Mouse (Mus musculus) kidney, postnatal 0 days (tissue): Measurements from ENCODE around the gene Hspb6. TPM values are rescaled to one million over a fixed set of nuclear protein-coding genes. Genes with fewer than 3 reads are reported as not detected.

ENCODE experiments used
- ATAC-seq: fragments of 200-750 bp; cut with Nextera tagmentation; replicated peaks from 2 replicates; pipeline ENCODE4 v1.8.0; 2017; ENCODE audit warnings: low read depth, moderate number of reproducible peaks, moderate TSS enrichment, moderate library complexity; ENCODE audit not compliant: low FRiP score
- DNase-seq: peaks from one replicate; pipeline ENCODE4 v3.0.0-alpha.2; 2016; ENCODE audit warnings: low spot score
- H3K27ac ChIP-seq: fragments of 300-500 bp; sonication (generic); 2 replicates; pipeline ENCODE4 v1.5.1; 2014; ENCODE audit warnings: mild to moderate bottlenecking
- H3K27me3 ChIP-seq: fragments of 300-500 bp; sonication (generic); 2 replicates; pipeline ENCODE4 v1.6.1; 2014; ENCODE audit warnings: low read length, mixed read lengths; ENCODE audit not compliant: insufficient read depth
- H3K36me3 ChIP-seq: fragments of 300-500 bp; sonication (generic); 2 replicates; pipeline ENCODE4 v1.6.1; 2014; ENCODE audit warnings: low read length, mixed read lengths; ENCODE audit not compliant: insufficient read depth
- H3K4me1 ChIP-seq: fragments of 300-500 bp; sonication (generic); replicated peaks from 2 replicates; pipeline ENCODE4 v1.6.1; 2014; ENCODE audit warnings: antibody characterized with exemption, low read length, mixed read lengths; ENCODE audit not compliant: insufficient read depth
- H3K4me2 ChIP-seq: fragments of 300-500 bp; sonication (generic); 2 replicates; pipeline ENCODE4 v1.6.1; 2014; ENCODE audit warnings: mild to moderate bottlenecking, low read length, moderate library complexity, mixed read lengths
- H3K4me3 ChIP-seq: fragments of 300-500 bp; sonication (generic); replicated peaks from 2 replicates; pipeline ENCODE4 v1.5.1; 2014; ENCODE audit warnings: low read depth, low read length
- H3K9ac ChIP-seq: fragments of 300-500 bp; sonication (generic); 2 replicates; pipeline ENCODE4 v1.6.1; 2014; ENCODE audit warnings: low read depth, low read length
- H3K9me3 ChIP-seq: fragments of 300-500 bp; sonication (generic); replicated peaks from 2 replicates; pipeline ENCODE4 v1.6.1; 2016; ENCODE audit warnings: low read length, inconsistent platforms, mixed read lengths
- CTCF ChIP-seq: IDR thresholded peaks from 2 replicates; pipeline ENCODE4 v1.5.1; 2016; ENCODE audit warnings: antibody characterized with exemption, low read depth, mild to moderate bottlenecking, moderate library complexity
- WGBS: fragments of 180-500 bp; shearing (Covaris S2); extraction: QIAGEN DNeasy Blood & Tissue Kit; methylation state at CpG from one replicate; pipeline ENCODE4 v1.1.7; 2014; 5-methylcytosine and 5-hydroxymethylcytosine counted together
- polyA plus RNA-seq: library from polyadenylated mRNA; unstranded; fragments of >200 nt; fragmentation: Nextera tagmentation; extraction: Ambion mirVana; gene quantifications from 2 replicates; pipeline ENCODE4 v1.2.1, GENCODE M21; 2015

The Hspb6 gene
- polyA plus RNA-seq = 15.8 and 17.7 TPM in 2 replicates

DNA sequence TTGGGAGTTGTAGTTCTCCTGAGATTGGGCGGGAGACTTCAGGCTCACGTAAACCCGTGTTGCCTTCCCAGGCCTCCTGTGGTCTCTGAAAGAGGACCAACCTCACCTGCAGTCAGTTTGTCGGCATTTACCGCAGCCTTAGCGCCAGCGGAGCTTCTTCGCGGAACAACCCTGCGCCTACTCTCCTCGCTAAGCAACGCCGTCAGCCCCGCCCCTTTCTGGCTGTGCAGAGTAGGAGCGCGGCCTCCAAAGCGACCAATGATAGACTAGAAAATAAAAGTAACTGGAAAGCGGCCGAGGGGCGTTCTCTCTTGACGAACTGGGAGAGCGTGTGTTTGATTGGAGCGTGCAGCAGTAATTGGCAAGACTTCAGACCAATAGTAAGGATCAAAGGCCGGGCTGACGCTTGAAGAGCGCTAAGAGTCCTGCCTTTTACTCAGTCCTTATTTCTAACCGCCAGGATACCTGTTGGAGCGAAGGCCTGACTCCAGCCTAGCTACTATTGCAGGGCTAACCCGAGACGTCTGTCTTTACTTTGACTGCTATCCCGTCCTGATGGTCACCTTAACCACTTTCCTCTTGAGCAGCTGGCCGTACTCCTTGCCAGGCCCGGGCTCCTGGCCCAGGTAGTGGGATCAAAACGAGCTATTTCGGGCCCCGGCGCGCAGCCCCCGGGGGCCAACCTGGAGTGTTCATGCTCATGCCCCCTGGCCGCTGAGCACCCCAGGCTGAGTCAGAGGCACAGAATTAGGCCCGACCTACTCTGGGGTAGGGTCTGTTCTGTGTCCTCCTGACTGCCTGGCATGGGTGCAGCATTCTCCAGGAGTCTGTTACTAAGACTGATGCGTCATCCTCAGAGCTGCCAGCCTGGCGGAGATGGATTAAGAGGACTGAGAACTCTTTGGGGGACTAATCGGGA, at the start of gene Hspb6, which contains the start of gene Proser3:
Gene Hspb6, plus strand, starts transcription at position 77 of the 919 bp plus-strand sequence.
Gene Proser3, minus strand, starts transcription at position 198 of the 919 bp plus-strand sequence.
- no peak for TF ChIP-seq CTCF
- Histone ChIP-seq H3K9me3 (no peaks in the 10 kb centered on the region), H3K4me3 (peak within 1 kb of the TSS; percentile 75), H3K4me1 (peaks cover 8% of the 10 kb centered on the region), H3K27ac (peak within 1 kb of the TSS; percentile 96), H3K36me3 (peaks cover 21% of the 10 kb centered on the region; the same call in 1 of the 2 replicates), H3K27me3 (no peaks in the 10 kb centered on the region), H3K9ac (peak within 1 kb of the TSS; percentile 72), H3K4me2 (peak within 1 kb of the TSS; percentile 97)
- DNase-seq = peak; percentile 100
- under 1% methylated on average over 44 of the region's 44 CpGs for WGBS
- peak; percentile 93 for ATAC-seq

DNA sequence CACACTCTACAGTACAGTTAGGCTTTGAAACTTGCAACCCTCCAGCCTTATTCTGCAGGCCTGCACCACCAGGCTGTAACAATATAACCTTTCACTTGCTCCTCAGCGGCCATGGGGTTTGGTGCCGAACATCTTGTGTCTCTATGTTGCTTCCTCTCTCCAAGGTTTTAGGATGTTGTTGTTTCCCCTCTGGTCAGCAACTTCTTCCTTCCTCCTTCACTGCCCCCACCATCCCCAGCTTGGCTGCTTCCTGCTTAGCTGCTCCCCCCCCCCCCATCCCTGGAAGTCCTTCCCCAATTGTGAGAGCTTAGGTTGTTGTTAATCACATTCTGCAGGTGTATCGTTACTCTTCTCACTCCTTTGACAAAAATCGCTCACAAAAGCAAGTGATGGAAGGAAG, 43.9 kb upstream of the Hspb6 start:
- DNase-seq (no peak), ATAC-seq (no peak)
- Histone ChIP-seq H3K36me3 (no peaks in the 10 kb centered on the region), H3K27ac (no peak overlapping the region), H3K4me1 (no peaks in the 10 kb centered on the region), H3K9ac (no peak overlapping the region), H3K9me3 (no peaks in the 10 kb centered on the region), H3K4me2 (no peak overlapping the region), H3K4me3 (no peak overlapping the region), H3K27me3 (no peaks in the 10 kb centered on the region)
- WGBS = 58% methylated on average over 4 of the region's 4 CpGs
- no peak for TF ChIP-seq CTCF

DNA sequence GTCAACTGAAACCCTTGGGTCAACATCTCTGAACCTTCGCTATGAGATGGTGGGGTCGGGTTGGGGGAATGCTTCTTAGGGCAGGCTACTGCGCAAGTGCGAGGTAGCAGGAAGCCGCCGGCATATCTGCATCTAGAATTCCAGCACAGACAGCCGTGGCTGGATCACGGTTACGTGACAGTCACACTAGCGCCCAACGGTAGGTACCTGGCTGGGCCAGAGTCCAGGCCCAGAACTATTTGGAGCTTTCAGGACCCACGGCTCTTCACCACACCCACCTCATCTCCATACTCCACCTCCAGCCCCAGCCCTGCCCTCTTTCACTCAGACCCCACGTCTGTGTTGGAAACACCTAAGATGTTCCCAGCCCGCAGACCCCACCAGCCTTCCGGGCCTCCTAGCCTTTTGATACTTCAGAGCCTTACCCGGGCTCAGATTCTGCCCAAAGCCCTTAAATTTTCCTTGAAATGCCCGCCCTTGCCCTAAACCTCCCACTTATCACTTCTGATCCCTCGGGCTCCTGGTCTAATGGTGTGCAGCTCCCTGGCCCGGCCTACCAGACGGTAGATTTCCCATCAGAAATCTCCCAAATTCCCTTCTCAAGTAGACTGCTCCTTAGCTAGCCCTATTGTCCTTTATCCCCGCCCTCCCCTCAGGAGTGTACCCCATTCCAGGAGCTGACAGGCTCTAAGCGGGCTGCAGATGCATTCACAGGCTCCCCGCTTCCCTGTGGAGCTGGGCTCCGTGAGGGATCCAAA, 36.8 kb upstream of the Hspb6 start:
- WGBS = 61% methylated on average over 24 of the region's 24 CpGs
- Histone ChIP-seq H3K27ac (no peak overlapping the region), H3K9me3 (no peaks in the 10 kb centered on the region), H3K4me2 (no peak overlapping the region), H3K9ac (no peak overlapping the region), H3K36me3 (no peaks in the 10 kb centered on the region), H3K27me3 (no peaks in the 10 kb centered on the region), H3K4me3 (no peak overlapping the region), H3K4me1 (0 out of 2 replicates have a peak, but pooled peaks cover 2% of the 10 kb centered on the region)
- DNase-seq = no peak
- TF ChIP-seq CTCF = no peak
- no peak for ATAC-seq

DNA sequence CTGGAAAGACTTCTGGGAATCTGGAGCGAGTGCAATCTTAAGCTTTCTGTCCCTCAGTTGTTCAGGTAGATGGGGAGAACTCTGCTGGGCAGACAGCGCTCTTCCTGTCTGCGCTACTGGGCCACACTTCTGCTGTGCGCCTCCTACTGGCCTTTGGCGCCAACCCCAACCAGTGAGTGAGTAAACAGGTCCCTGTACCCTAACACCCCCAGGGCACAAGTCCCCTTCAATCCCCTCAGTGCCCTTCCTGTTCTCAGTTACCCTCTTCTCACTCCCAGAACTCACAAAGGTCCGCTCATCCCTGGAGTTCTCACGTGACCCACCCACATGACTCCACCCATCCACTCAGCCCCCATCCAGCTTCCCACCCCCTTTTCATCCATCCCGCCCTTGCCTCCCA, 33.7 kb upstream of the Hspb6 start:
- no peak for DNase-seq
- WGBS = 44% methylated on average over 8 of the region's 8 CpGs

DNA sequence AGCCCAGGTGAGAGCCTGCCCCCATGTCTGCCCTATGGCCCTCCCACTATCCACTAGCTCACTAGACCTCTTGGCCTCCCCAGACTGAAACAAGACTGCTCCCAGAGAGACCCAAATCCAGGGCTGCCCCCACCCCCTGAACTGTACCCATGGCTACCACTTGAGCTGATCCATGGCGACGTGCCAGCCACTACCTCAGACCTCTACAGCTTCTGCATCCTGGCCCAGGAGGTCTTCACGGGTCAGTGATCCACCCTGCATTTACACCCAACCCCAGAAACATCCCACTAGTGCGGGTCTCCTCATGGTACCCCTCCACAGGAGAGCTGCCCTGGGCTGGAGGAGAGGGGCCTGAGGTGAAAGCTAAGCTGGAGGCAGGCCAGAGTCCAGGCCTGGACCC, 31.6 kb upstream of the Hspb6 start:
- H3K36me3 ChIP-seq = peaks cover 14% of the 10 kb centered on the region; the same call in 1 of the 2 replicates
- no peak overlapping the region for H3K4me2 ChIP-seq
- ATAC-seq (no peak), DNase-seq (no peak)
- H3K4me1 ChIP-seq = 0 out of 2 replicates have a peak, but pooled peaks cover 7% of the 10 kb centered on the region
- TF ChIP-seq CTCF = no peak
- 49% methylated on average over 4 of the region's 4 CpGs for WGBS
- H3K9me3 ChIP-seq = no peaks in the 10 kb centered on the region
- H3K27me3 ChIP-seq = no peaks in the 10 kb centered on the region
- no peak overlapping the region for H3K27ac ChIP-seq
- H3K4me3 ChIP-seq = no peak overlapping the region
- H3K9ac ChIP-seq = no peak overlapping the region

More for the DNA sequence above, 33.7 kb upstream of the Hspb6 start:
- no peak overlapping the region for H3K4me2 ChIP-seq
- no peak for ATAC-seq
- H3K27me3 ChIP-seq = no peaks in the 10 kb centered on the region
- H3K4me3 ChIP-seq = no peak overlapping the region
- 0 out of 2 replicates have a peak, but pooled peaks cover 6% of the 10 kb centered on the region for H3K4me1 ChIP-seq
- H3K9me3 ChIP-seq = no peaks in the 10 kb centered on the region
- TF ChIP-seq CTCF = 0 out of 2 replicates have a peak, but pooled peaks have one; percentile 5
- no peak overlapping the region for H3K27ac ChIP-seq
- no peak overlapping the region for H3K9ac ChIP-seq
- 0 out of 2 replicates have a peak, but pooled peaks cover under 1% of the 10 kb centered on the region for H3K36me3 ChIP-seq

DNA sequence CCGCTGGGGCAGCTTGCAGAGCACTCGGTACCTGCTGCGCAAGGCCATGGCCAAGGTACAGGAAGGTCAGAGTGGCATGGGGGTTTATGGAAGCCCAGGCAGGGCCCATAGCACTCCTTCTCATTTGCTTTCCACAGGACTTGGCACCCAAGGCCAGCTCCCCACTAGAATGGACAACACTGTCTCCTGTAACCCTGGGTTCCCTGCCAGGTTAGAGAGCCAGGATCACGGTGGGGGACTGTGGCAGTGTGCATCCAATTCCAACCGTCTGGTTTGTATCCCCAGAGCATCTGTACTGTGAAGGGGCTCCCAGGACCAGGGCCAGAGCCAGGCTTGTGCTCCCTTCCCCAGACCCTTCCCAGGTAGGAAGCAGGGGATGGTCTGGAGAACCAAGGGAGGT, 31.1 kb upstream of the Hspb6 start:
- H3K9me3 ChIP-seq = no peaks in the 10 kb centered on the region
- H3K27me3 ChIP-seq = no peaks in the 10 kb centered on the region
- no peak overlapping the region for H3K27ac ChIP-seq
- ATAC-seq (no peak), DNase-seq (no peak)
- no peak for TF ChIP-seq CTCF
- WGBS = 70% methylated on average over 5 of the region's 5 CpGs
- no peak overlapping the region for H3K9ac ChIP-seq
- peaks cover 14% of the 10 kb centered on the region; the same call in 1 of the 2 replicates for H3K36me3 ChIP-seq
- H3K4me1 ChIP-seq = peaks cover 7% of the 10 kb centered on the region; the same call in 1 of the 2 replicates
- no peak overlapping the region for H3K4me3 ChIP-seq
- no peak overlapping the region for H3K4me2 ChIP-seq
